Mouse (Mus musculus) thymus, adult 2 months (tissue): ENCODE measurements around the gene Wdr46. TPM values are rescaled to one million over a fixed set of nuclear protein-coding genes. Genes with fewer than 3 reads are reported as not detected.

Source experiments
- DNase-seq: peaks from one replicate; pipeline ENCODE4 v3.0.0; 2021
- H3K27ac ChIP-seq: fragments of 200-500 bp; 2 replicates; pipeline ENCODE4 v1.5.1; 2012; ENCODE audit warnings: low read length, control low read depth; ENCODE audit not compliant: control insufficient read depth, insufficient read depth
- H3K27me3 ChIP-seq: fragments of 200-500 bp; 2 replicates; pipeline ENCODE4 v1.6.1; 2012; ENCODE audit warnings: mild to moderate bottlenecking, low read length, moderate library complexity, mixed read lengths; ENCODE audit not compliant: control insufficient read depth, insufficient read depth
- H3K36me3 ChIP-seq: fragments of 200-500 bp; 2 replicates; pipeline ENCODE4 v1.6.1; 2012; ENCODE audit warnings: mild to moderate bottlenecking, low read length, moderate library complexity; ENCODE audit not compliant: control insufficient read depth, insufficient read depth
- H3K4me1 ChIP-seq: fragments of 200-500 bp; replicated peaks from 2 replicates; pipeline ENCODE4 v1.6.1; 2012; ENCODE audit warnings: low read length; ENCODE audit not compliant: control insufficient read depth, insufficient read depth
- H3K4me3 ChIP-seq: fragments of 200-500 bp; 2 replicates; pipeline ENCODE4 v1.5.1; 2012; ENCODE audit warnings: mild to moderate bottlenecking, low read length, control low read depth, moderate library complexity; ENCODE audit not compliant: control insufficient read depth, insufficient read depth
- CTCF ChIP-seq: fragments of 200-500 bp; IDR thresholded peaks from 2 replicates; pipeline ENCODE4 v1.5.1; 2012; ENCODE audit warnings: mild to moderate bottlenecking, control low read depth, low read length, moderate library complexity, borderline replicate concordance; ENCODE audit not compliant: control insufficient read depth, poor library complexity, insufficient read depth; ENCODE audit errors: extremely low read depth
- POLR2A ChIP-seq: fragments of 200-500 bp; IDR thresholded peaks from 2 replicates; pipeline ENCODE4 v1.6.1; 2012; ENCODE audit warnings: mild to moderate bottlenecking, low read length, control low read depth, moderate library complexity; ENCODE audit not compliant: control insufficient read depth, poor library complexity, insufficient read depth; ENCODE audit errors: extremely low read depth
- WGBS: fragments of 180-500 bp; shearing (Covaris S2); methylation state at CpG from one replicate; pipeline ENCODE4 v1.1.7; 2018; 5-methylcytosine and 5-hydroxymethylcytosine counted together
- polyA plus RNA-seq: library from polyadenylated mRNA; depleted of rRNA; stranded (reverse); fragments of >200 nt; gene quantifications from 2 replicates; pipeline ENCODE4 v1.2.3, GENCODE M21; 2012

The Wdr46 gene
- polyA plus RNA-seq, 1 experiment, result 35.4 TPM

DNA sequence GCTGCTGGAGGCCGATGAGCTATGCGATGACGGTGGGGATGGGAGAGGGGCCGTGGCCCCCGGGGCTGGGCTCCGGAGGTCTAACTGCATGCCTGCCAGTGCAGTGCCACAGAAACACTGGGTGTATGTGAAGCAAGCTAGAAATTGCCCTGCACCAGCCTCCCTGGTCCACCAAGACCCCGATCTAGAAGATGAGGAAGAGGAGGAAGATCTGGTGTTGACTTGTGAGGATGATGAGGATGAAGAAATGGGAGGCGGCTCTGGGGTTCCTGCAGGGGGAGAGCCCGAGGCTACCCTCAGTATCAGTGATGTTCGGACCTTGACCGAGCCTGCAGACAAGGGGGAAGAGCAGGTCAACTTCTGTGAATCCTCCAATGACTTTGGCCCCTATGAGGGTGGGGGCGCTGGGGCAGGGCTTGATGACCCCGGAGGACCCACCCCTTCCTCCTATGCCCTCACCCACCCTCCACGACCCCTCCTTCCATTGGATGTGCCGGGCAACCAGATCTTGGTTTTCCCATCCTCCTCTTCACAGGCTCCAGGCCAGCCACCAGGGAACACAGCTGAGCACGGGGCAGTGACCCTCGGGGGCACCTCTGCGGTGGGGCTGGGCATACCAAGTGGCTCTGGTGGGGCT is 22.7 kb upstream of the Wdr46 start:
- no peak for TF ChIP-seq POLR2A
- Histone ChIP-seq H3K4me3 (no peak overlapping the region), H3K36me3 (peaks cover 9% of the 10 kb centered on the region; the same call in 1 of the 2 replicates), H3K27me3 (no peaks in the 10 kb centered on the region), H3K4me1 (peaks cover 18% of the 10 kb centered on the region), H3K27ac (no peak overlapping the region)
- WGBS, result 95% methylated on average over 18 of the region's 18 CpGs
- no peak for DNase-seq

DNA sequence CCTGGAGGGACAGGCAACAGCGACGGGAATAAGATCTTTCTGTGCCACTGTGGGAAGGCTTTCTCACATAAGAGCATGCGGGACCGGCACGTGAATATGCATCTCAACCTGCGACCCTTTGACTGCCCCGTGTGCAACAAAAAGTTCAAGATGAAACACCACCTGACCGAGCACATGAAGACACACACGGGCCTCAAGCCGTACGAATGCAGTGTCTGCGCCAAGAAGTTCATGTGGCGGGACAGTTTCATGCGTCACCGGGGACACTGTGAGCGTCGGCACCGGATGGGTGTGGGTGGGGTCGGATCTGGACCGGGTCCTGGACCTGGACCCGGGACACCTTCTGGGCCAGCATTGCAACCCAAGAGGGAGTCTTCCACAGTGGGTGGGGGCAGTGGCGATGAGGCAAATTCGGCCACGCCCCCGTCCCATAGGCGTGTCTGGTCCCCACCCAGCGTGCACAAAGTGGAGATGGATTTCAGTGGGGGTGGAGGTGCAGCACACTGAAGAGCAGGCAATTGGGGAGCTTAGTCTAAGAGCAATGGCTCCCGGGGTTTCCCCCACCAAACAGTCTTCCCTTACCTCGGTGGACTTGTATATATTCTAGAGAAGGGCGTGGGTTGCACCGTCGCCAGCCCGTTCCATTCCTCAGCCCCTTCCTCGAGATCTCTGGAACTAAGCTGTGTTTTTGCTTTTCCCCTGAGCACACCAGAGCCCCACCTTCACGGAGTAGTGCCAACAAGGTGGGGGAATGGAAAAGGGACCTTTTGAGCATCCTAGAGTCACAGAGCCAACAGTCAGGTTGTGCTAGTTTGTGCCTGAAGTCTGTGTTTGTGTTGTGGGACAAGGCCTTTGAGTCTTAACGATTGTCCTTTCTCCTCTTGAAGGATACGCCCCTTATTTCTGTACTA is 21.9 kb upstream of the Wdr46 start:
- peaks cover 18% of the 10 kb centered on the region for H3K4me1 ChIP-seq
- WGBS, result 83% methylated on average over 37 of the region's 37 CpGs
- TF ChIP-seq POLR2A (no peak), CTCF (no peak)
- H3K4me3 ChIP-seq, result peak overlapping the region; percentile 92; the same call in 1 of the 2 replicates
- H3K27ac ChIP-seq, result peak overlapping the region; percentile 19
- no peaks in the 10 kb centered on the region for H3K27me3 ChIP-seq
- no peak for DNase-seq
- H3K36me3 ChIP-seq, result peaks cover 5% of the 10 kb centered on the region; the same call in 1 of the 2 replicates

DNA sequence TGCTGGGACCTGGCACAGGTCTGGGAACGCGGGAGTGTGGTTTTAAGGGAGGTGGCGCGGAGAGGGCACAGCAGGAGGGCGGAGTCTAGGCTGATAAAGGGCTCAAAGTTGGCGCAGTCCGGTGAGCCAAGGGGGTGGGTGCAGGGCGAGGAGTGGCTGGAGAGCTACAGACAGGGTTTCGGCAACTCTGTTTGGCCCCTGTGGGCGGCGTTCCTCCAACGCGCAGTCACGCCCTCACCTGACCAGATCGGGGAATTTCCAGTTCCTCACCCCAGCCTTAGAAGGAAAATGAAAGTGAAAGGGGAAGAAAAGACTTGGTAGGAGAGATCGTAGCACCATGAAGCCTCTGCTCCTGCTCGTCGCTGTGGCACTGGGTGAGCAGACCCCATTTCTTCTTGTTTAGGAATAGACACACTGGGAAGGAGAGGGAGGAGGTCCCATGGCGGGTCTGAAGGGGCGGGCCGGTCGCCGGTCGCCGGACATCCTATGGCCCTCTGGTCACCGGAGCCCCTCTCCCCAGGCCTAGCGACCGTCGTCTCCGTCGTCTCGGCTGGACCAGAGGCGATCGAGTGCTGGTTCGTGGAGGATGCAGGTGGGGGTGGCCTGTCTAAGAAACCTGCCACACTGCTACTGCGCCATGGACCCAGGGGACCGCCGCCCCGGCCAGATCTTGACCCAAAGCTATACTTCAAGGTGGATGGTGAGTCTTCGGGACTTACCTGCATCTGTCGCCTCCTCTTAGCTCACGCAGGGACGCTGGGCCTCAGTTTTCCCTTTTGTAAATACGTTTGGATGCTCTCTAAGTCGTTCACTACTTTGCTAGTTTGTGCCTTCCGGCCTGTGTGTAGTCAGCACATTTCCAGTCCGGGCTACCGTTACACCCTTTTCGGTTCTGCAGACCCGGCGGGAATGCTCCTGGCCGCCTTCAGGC is 20.8 kb upstream of the Wdr46 start:
- under 1% methylated on average over 52 of the region's 52 CpGs for WGBS
- DNase-seq, result peak; percentile 74
- no peak for TF ChIP-seq POLR2A
- TF ChIP-seq CTCF, result no peak
- H3K36me3 ChIP-seq, result no peaks in the 10 kb centered on the region; the same call in 1 of the 2 replicates
- H3K27me3 ChIP-seq, result no peaks in the 10 kb centered on the region
- H3K4me1 ChIP-seq, result peaks cover 18% of the 10 kb centered on the region
- H3K27ac ChIP-seq, result peak overlapping the region; percentile 75
- H3K4me3 ChIP-seq, result peak overlapping the region; percentile 92

DNA sequence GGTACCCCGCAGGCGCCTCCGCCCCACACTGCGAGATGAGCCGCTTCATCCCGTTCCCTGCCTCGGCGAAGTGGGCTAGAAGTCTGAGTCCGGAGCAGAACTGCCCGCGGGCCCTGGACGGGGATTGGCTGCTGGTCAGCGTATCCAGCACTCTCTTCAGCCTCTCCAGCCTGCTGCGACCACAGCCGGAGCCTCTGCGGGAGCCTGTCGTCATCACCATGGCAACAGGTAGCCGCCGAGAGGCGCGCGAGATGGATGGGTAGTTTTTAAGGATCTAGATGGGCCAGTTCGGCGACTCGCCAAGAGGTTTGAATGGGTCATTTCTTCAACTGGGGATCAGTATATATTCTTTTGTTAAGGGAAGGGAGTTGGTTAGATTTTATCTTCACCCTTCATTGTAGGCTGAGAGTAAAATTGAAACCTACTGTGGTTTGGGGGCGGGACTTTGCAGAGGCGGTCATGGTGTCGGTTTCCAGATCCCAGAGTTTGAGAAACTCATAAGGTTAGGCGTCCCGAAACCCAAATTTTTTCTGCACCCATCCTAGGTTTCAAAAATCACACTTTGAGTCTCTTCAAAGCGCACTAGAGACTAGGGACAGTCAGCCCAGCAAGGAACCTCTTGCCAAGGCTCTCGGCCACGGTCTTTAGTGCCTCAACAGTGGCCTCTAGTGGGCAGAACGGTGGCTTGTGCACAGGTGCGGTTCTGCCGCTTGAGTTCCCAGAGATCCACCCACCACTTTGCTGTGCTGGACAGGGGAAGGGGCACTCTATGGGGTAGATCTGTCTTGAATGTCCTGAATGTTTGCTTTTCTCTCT is 20.0 kb upstream of the Wdr46 start:
- no peaks in the 10 kb centered on the region for H3K36me3 ChIP-seq
- WGBS, result under 1% methylated on average over 36 of the region's 36 CpGs
- H3K4me3 ChIP-seq, result peak overlapping the region; percentile 92
- H3K27ac ChIP-seq, result peak overlapping the region; percentile 75
- DNase-seq, result peak; percentile 90
- TF ChIP-seq CTCF (peak; percentile 93), POLR2A (no peak)
- H3K27me3 ChIP-seq, result no peaks in the 10 kb centered on the region
- H3K4me1 ChIP-seq, result peaks cover 13% of the 10 kb centered on the region

DNA sequence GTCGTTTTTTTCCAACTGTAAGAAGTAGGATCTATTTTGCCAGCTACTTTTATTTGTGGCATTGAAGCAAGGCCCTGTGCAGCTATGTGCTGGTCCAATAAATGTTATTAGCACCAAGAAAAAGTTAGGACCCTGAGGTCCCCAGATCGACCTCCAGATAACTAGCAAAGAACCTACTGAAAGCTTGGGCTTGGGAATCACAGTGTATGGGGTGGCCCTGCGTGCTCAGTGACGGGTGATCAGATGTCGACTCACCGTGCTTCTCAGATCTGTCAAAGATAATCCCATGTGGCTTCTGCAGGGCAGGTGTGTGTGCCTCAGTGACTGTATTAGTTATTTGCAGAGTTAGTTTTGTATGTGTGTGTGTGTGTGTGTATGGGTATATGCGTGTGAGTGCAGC is 19.1 kb upstream of the Wdr46 start:
- Histone ChIP-seq H3K27ac (no peak overlapping the region), H3K27me3 (no peaks in the 10 kb centered on the region), H3K4me1 (peaks cover 13% of the 10 kb centered on the region), H3K36me3 (no peaks in the 10 kb centered on the region), H3K4me3 (no peak overlapping the region)
- no peak for TF ChIP-seq CTCF
- TF ChIP-seq POLR2A, result no peak
- 77% methylated on average over 7 of the region's 7 CpGs for WGBS
- no peak for DNase-seq
